Mouse (Mus musculus) heart, postnatal 25 days (tissue): Measurements from ENCODE around the gene a. TPM values are rescaled to one million over a fixed set of nuclear protein-coding genes. Genes with fewer than 3 reads are reported as not detected.
A peak's percentile ranks its signal among the peaks of the same experiment; 100 is the strongest.

Source experiments
- DNase-seq: peaks from one replicate; pipeline ENCODE4 v3.0.0; 2022; ENCODE audit warnings: low spot score
- intact Hi-C: fragments of 180-260 bp; cut with DNase I; formaldehyde crosslinking; loops from one replicate; pipeline ENCODE4 v1.15.1; 2025
- total RNA-seq, 2 experiments: library from RNA; stranded (reverse); gene quantifications; 2 replicates each; pipeline ENCODE4 v1.2.3; 2021

The a gene
- total RNA-seq: not detected

DNA sequence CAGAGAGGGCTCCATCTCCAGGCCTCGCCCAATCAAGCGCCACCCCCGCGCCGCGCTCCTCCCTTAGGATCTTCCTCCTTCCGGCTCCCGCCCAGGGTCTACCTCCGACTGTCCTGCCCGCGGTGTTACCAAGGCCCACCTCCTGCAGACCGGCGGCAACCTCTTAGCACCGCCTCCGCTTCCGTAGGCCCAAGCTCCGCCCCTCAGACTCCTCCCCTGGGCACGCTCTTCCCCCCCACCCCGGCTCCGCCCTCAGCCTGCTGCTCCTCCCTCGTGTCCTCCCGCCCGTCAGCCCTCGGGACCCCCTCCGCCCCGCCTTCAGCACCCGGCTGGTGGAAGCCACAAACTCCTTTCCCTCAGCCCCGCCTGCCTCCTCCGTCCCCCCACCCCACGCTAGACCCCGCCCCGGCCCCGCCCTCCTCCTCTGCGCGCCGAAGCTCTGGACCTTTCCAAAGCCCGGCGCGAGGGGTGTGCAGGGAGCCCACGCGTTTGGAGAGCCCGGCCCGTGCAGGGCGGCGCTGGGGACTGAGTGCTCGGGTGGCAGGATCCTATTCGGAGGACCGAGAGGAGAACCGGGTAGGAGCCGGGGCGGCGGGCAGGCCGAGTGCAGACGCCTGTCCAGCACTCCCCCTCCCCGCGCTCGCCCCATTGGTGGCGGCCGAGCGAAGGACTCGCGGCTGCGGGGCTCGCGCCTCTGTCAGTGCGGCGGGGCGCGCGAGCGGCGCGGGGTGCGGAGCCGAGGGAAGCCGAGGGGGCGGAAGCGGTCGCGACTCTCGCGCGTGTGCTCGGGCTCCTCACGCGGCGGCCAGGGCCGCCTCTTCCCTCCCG, at the start of gene a, which contains the start of gene Raly:
TSS of gene a (plus strand) at position 747 of the 828 bp plus-strand sequence.
TSS of gene Raly (plus strand) at position 441 of the 828 bp plus-strand sequence.
- intact Hi-C loops: no loop called here
- DNase-seq: peak; percentile 94

DNA sequence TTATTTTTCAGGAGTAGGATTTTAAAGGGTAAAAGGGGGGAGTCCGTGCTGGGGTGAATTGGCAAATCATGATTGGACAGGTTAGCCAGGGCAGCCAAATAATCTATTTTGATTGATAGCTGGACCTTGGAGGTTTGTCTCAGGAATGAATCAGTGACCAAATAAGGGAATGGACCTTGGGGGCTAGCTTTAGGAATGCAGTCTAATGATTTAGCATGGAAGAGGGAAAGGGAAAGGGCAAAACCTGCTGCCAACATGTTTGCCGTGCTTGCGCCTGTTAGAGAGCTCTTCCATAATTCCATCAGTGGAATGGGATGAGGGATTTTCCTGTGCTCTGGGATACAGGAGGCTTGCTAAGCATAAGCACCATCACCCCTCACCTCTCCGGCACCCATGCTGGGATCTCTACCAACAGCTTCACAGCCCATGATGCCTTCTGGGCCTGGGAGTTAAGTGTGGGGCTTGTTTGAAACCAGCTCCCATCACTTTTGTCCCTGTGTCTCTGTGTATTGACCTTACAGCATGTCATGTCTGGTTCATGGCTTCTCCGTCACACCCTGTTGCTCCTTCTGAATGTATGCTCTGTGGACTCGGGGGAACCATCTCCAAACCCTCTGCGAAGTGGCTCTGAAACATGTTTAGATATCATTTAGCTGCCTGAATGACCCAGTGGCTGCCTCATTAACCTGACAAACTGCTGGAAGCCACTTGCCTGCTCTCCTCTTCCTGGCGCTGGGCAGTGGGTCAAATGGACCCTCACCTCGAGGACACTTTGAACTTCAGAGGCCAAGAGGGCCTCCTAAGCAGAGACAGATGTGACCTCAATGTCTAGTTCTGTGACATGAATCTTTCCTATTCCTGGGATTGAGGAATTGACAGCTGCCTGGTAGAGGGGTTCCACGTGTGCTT, 48.0 kb upstream of the a start:
- intact Hi-C loops: no loop called here
- no peak for DNase-seq

DNA sequence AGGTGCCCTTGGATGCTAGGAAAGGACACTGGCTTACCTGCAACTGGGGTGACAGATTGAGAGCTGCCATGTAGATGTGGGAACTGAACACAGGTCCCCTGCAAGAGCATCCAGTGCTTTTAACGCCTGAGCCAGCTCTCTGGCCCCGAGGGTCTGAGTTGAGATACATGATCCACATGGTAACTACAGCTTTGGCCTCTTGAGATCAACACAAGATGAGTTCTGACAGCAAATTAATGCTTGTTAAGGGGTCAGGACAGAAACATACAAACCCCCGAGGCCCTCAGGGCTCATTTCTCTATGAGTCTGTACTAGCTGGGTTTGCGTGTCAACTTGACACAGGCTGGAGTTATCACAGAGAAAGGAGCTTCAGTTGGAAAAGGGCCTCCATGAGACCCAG, 47.3 kb upstream of the a start:
- intact Hi-C loops: no loop called here
- DNase-seq: no peak

DNA sequence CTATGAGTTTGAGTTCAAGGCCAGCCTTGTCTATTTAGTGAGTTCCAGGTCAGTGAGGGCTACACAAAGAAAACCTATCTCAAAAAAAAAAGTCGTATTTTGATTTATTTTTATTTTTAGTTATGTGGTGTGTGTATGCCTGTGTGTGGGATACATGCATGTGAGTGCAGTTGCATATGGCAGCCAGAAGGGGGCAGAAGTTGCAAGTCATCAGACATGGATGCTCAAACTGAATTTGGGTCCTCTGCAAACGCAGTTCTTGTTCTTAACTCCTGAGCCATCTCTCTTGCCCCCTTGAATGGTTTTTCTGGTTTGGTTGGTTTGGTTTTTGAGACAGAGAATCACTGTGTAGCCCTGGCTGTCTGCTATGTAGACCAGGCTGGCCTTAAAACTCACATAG, 42.8 kb upstream of the a start:
- intact Hi-C loops: no loop called here
- no peak for DNase-seq

DNA sequence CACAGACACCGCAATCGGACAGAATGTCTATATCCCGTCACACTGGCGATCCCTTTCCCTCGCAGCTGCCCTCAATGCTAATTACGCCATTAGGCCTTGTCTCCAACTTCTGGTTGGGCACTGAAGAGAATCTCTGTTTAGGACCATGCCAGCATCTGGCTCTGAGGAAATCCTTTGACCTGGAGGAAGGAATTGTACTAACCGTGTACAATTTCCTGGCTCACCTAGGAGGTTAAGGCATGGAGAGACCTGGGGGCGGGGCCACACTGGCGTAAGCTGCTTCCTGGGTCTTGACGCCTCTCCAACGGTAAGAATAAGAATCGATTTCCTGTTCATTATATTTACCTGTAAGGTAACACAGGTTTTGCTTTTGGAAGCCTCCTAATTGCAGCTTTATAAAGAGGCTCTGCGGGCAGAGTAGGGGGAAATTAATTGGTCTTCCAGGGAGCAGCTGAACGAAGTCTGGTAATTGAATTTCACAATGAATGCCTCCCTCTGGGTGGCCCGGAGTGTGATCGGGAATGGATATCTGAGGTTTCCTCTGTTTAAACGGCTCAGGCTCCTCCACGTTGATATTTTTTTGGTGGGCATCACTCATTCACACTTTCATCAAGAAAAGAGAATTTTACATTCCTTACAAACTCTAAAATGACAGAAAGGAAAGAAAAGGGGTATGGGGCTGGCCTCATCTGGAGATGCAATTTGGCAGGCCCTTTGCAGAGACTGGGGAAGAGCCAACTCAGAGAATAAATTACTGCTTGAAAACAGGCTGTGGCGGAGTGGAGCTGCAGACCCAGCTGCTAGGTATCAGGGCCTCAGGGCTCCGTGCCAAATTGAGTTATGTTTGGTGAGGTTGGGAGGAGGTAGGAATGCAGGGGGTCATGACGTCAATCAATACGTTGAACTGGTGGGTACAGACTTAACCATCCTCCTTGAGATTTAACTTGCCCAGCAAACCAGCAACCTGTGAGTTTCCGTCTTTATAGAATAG, 41.9 kb upstream of the a start:
- no peak for DNase-seq
- intact Hi-C loops: no loop called here

DNA sequence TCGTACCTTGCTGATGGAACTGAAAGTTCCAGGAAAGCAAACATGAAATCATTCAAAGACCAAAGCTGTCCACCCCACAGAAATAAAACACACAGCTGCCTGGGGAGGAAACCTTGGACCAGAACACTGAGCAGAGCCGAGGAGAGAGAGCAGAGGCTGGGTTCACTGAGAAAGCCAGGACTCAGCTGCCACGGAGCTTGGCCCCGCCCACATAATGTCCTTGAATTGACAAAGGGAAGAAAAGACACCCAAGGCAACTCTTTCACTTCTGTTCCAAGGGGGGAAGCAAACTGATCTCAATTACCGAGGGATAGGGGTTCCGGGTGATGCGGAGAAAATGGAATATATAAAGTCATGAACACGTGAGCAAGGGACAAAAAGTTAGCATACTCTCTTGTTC, 39.3 kb upstream of the a start:
- intact Hi-C loops: no loop called here
- DNase-seq: no peak

DNA sequence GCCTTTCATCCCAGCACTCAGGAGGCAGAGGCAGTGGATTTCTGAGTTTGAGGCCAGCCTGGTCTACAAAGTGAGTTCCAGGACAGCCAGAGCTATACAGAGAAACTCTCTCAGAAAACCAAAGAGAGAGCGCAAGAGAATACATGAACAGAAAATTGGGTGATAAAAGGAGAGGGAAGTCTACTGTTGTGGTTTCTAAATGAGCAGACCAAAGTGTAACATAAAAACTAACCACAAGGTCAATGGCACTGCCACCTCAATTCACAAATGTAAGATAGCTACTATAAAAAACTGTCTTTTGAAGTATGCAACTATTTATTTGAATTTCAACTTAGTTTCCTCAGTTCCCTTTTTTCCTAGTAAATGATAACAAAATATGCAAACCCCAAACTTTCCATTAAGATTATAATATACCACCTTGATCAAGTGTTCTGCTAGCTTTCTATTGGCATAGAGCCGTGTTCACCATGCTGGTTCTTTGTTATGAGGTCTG, 37.1 kb upstream of the a start:
- intact Hi-C loops: no loop called here

DNA sequence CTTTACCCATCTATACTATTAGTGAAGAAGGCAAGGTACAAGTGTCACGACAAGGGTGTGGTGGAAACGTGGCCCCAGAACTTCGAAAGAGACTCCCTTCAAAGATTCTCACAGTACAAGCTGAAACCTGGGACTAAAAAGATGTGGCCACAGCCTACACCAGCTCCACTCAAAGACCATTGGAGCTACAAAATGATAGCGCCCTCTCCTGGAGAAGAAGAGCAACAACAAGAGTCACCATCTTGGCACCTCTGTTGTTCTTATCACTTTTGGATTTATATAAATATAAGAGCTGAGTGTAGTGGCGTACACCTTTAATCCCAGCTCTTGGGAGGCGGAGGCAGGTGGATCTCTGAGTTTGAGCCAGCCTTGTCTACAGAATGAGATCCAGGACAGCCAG, 35.4 kb upstream of the a start:
- intact Hi-C loops: no loop called here

More for the DNA sequence above, 37.1 kb upstream of the a start:
- DNase-seq: no peak

DNA sequence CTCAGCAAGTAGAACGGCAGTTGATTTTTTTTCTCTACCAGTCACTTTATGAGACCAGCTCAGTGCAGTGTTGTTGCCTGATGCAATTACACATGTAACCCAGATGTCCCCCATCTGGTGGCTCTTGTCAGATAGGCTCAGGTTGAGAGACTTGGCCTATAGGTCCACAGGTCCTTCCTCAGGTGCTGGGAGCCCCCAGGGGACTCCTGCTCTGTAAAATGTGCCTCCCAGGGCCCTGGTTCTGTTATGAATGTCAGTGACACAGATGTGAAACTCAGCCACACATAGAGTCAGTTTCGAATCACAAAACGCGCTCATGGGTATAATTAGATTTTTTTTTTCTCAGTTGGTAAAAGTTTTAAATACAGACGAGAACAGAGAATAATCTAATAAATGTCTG, 33.5 kb upstream of the a start:
- DNase-seq: no peak
- intact Hi-C loops: no loop called here

More for the DNA sequence above, 35.4 kb upstream of the a start:
- DNase-seq: no peak

DNA sequence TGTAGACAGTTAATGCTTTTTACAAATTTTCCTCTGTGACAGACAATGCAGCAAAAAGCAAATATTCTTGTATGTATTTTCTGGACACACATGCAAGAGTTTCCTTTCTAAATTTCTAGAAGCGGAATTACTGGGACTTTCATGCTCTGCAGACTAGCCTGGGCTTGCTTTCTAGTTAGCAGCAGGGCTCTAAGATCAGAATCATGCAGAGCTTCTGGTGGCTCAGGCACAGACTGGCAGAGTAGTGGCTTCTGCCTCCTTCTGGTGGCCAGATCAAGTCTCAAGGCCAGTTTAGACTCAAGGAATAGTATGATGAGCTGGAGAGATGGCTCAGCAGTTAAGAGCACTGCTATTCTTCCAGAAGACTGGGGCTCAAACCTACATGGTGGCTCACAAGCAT, 32.7 kb upstream of the a start:
- intact Hi-C loops: no loop called here
- DNase-seq: no peak

DNA sequence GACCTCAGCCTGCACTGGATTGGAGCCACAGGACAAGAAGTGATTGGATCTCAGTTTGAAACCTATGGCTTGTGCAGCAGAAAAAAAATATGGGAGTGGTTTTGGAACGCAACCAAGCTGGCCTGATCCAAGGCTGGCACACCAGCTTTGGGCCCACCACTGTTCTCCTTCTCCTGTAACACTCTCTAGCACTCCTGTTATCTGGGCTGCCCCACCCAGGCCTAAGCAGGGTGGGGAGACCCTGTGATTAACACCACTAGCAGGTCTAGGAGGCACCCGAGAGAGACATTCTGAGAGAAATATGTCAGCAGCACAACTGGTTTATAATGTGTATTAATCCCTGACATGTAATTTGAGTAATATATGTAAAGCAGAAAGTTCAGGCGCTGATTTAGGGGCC, 28.0 kb upstream of the a start:
- intact Hi-C loops: loop anchor here (5.0 kb wide), 1 partner anchor 179 kb away; no protein-coding TSS in a partner anchor

DNA sequence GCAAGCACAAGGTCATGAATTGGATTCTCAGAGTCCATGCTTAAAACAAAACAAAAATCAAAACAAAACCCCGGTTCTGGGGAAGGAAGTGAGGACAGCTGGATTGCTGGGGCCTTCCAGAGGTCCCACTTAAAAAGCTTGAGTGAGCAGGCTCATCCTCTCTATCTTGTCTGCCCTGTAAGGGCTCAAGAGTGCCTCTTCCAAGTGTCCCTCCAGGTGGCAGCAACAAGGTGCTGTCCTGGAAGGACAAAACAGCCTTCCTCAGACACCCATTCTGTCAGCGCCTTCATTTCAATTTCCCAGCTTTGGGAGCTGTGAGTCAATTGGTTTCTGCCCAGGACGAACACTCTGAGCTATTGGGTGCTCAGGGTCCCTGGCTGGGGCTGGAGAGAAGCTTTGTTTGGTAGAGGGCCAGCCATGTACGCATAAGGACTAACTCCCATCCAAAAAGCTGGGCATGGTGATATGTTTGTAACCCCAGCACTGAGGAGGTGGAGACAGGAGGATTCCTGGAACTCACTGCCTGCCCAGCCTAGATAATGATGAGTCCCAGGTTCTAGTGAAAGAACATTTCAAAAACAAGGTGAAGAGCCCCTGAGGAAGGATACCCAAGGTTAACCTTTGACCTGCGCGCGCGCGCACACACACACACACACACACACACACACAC, 26.2 kb upstream of the a start:
- intact Hi-C loops: loop anchor here (5.0 kb wide), 1 partner anchor 177 kb away; no protein-coding TSS in a partner anchor
- no peak for DNase-seq

More for the DNA sequence above, 28.0 kb upstream of the a start:
- no peak for DNase-seq

DNA sequence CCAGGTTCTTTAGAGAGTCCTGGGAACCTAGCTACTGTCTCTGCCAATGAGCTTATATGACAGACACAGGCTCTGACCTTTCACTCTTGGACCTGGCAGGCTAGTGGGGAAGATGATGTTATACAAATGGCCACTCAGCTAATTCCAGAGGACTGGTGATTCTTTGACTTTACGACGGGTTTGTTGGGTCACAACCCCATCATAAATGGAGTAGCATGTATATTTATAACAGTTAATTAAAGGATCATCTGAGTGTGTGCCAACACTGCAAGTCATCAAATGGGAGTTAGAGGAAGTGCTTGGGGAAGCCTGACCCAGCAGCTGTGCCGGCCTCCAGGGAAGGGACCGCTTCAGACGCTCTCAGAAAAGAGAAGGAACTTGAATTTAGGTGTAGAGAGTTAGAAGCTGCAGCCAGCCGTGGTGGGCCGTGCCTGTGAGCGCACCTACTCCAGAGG, 25.6 kb upstream of the a start:
- intact Hi-C loops: no loop called here
- no peak for DNase-seq

DNA sequence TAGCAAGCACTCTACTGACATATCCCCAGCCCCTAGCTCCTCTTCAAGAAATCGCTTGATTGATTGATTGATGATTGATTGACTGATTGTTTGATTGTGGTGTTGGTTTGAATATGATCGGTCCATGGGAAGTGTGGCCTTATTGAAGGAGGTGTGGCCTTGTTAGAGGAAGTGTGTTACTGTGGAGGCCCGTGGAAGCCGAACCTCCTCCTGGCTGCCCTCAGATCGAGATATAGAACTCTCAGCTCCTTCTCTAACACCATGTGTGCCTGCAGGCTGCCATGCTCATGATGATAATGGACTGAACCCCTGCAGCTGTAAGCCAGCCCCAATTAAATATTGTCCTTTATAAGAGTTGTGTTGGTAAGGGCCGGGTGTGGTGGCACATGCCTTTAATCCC, 24.2 kb upstream of the a start:
- intact Hi-C loops: no loop called here
- DNase-seq: no peak

DNA sequence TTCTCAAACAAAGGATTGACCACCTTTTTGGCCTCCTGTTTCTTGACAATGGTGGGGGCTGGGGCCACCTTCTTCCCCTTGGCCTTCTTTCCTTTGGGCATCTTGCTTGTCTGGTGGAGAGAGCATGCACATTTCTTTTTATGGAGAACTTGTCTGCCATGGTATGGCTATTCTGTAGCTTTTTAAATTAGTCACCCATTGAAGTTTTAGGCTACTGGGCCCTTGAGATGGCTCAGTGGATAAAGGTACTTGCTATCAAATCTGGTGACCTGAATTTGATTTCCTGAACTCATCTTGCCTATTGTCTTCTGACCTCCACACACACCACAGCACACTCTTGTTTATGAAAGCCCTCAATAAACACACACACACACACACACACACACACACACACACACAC, 21.3 kb upstream of the a start, which contains the start of gene Gm14214:
TSS of gene Gm14214 (minus strand) at position 101 of the 400 bp plus-strand sequence.
- no peak for DNase-seq
- intact Hi-C loops: no loop called here

DNA sequence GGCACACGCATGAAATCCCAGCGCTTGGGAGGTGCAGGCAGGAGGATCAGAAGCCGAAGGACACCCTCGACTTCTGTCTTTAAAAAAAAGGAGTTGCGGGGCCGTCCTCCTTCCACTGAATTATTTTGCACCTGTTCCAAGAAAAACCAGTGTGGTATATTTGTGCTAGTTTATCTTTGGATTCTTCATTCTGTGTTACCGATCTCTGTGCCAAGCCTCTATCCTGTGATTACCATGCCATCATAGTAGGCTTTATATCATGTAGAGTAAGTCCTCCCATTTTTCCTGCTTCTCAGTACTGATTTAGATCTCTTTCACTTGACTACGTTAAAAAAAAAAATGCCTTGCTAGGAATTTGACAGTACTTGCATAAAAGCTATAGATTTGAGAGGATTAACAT, 19.6 kb upstream of the a start:
- intact Hi-C loops: no loop called here
- DNase-seq: no peak

DNA sequence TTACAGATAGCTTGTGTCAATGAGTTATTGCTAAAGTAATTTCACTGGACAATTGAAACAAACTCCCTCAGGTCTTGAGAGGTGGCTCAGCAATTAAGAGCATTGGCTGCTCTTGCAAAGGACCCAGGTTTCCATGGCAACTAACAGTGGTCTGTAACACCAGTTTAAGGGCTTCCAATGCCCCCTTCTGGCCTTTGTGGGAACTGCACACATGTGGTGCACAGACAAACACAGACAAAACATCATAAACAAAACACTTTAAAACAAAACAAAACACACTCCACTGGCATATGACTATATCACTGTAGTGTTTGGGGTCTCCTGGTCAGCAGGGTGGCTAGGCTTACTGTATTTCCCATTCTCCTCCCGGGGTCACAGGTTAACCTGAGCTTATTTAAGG, 17.2 kb upstream of the a start:
- DNase-seq: no peak
- intact Hi-C loops: no loop called here

DNA sequence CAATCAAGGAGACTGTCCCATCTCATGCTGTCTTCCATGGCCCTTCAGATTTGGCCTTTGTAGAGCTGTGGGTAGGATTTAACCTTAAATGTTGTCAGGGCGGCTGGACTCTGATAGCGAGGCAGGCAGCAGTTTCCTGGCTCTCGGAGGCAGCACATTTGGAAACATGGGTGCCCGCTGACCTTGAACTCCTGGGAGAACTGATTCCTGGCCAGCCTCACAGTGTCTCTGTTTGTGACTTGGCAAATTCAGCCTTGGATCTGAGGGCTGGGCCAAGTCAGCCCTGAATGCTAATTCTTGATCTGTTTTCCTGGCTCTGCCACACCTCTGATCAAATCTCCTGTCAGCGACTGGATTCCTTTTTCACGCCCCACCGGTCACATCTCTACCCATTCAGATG, 14.7 kb upstream of the a start:
- DNase-seq: no peak
- intact Hi-C loops: no loop called here

DNA sequence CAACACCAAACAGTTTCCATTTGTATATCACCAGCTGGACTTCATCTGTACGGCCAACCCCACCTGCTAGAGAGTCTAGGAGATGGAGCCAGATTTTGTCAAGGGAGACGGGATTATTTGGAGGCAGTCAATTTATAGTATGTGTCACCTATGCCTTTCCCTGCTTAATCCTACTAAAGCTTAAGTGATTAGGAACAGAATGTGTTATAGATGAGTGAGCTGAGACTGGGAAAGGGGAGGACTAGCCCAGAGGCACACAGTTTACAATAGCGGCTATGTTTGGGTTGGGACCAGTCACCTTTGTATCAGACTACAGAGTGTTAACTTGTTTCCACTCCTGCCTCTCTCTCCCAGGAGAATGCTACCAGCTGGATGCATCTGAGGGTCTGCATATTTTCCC, 11.6 kb upstream of the a start:
- intact Hi-C loops: loop anchor here (5.0 kb wide), 1 partner anchor 67 kb away; no protein-coding TSS in a partner anchor
- DNase-seq: no peak
